Mouse (Mus musculus) kidney, embryonic 16.5 days (tissue): Measurements from ENCODE around the gene Slc39a10. TPM values are rescaled to one million over a fixed set of nuclear protein-coding genes. Genes with fewer than 3 reads are reported as not detected.
"Not testable (repeated sequence)": the region's sequence is repeated elsewhere in the genome, so short reads cannot be mapped to it uniquely, and the experiment has no call there.

Experiments
- ATAC-seq: fragments of 200-750 bp; cut with Nextera tagmentation; 2 replicates; pipeline ENCODE4 v1.8.0; 2017; ENCODE audit warnings: moderate TSS enrichment; ENCODE audit not compliant: low FRiP score, low TSS enrichment
- H3K27ac ChIP-seq: fragments of 300-500 bp; sonication (generic); 2 replicates; pipeline ENCODE4 v1.5.1; 2014; ENCODE audit warnings: low read length
- H3K27me3 ChIP-seq: fragments of 300-500 bp; sonication (generic); 2 replicates; pipeline ENCODE4 v1.6.1; 2014; ENCODE audit warnings: low read length, control low read depth, mixed read lengths; ENCODE audit not compliant: insufficient read depth
- H3K36me3 ChIP-seq: fragments of 300-500 bp; sonication (generic); 2 replicates; pipeline ENCODE4 v1.6.1; 2014; ENCODE audit warnings: low read length, control low read depth, mixed read lengths; ENCODE audit not compliant: insufficient read depth
- H3K4me1 ChIP-seq: fragments of 300-500 bp; sonication (generic); 2 replicates; pipeline ENCODE4 v1.6.1; 2014; ENCODE audit warnings: low read length, control low read depth, mixed read lengths; ENCODE audit not compliant: insufficient read depth
- H3K4me2 ChIP-seq: fragments of 300-500 bp; sonication (generic); replicated peaks from 2 replicates; pipeline ENCODE4 v1.6.1; 2014; ENCODE audit warnings: low read depth, low read length
- H3K4me3 ChIP-seq: fragments of 300-500 bp; sonication (generic); 2 replicates; pipeline ENCODE4 v1.5.1; 2014; ENCODE audit warnings: mild to moderate bottlenecking, low read length
- H3K9ac ChIP-seq: fragments of 300-500 bp; sonication (generic); replicated peaks from 2 replicates; pipeline ENCODE4 v1.6.1; 2014; ENCODE audit warnings: low read length
- H3K9me3 ChIP-seq: fragments of 300-500 bp; sonication (generic); 2 replicates; pipeline ENCODE4 v1.6.1; 2016; ENCODE audit warnings: low read length, control low read depth
- WGBS: fragments of 180-500 bp; shearing (Covaris S2); extraction: QIAGEN DNeasy Blood & Tissue Kit; methylation state at CpG from one replicate; pipeline ENCODE4 v1.1.7; 2014; 5-methylcytosine and 5-hydroxymethylcytosine counted together
- polyA plus RNA-seq: library from polyadenylated mRNA; unstranded; fragments of >200 nt; fragmentation: Nextera tagmentation; extraction: Ambion mirVana; gene quantifications from 2 replicates; pipeline ENCODE4 v1.2.1, GENCODE M21; 2015

Slc39a10 gene
- polyA plus RNA-seq, 1 experiment from 2014 or later, result 39.6 TPM

DNA sequence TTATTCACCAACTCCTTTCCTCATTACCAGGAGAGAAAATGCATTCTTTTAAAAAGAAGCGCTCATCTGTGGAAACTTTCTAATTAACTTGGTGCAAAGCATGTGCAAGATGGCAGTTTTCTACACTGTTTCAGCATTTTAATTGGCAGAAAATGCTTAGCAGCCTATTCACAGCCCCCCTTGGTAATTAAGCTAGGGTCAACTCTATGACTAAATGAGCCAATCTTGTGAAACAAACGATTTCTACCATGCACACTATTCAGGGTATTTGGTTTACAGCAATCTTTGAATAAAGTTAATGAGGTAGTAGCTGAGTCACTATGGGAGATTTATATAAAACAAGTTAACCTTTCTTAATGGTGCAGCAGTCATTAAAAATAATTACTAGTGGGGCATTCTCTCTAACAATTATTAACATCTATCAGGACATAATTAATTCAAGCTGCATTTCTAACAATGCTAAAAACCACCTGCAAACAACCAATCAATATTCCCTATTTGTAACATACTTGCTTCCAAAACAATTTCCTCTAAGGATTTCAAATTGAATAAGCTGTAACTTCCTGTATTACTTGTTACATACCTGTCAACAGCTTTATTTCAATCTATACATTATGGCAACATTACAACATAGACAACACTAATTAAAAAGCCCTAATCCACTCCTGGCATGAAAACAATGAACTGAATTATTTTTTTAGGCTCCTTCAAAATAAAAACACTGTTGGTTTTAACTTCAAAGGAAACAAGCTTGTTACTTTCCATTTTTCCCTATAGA is 62.4 kb downstream of the Slc39a10 start:
- Histone ChIP-seq H3K9ac (no peak overlapping the region), H3K27me3 (no peaks in the 10 kb centered on the region), H3K4me2 (no peak overlapping the region), H3K27ac (no peak overlapping the region), H3K36me3 (peaks cover 19% of the 10 kb centered on the region), H3K4me1 (no peaks in the 10 kb centered on the region), H3K4me3 (no peak overlapping the region), H3K9me3 (no peaks in the 10 kb centered on the region)
- ATAC-seq, result peak; percentile 85; the same call in 1 of the 2 replicates
- WGBS, result 47% methylated on average over 2 of the region's 2 CpGs

- H3K9me3 ChIP-seq, result no peaks in the 10 kb centered on the region
- H3K9ac ChIP-seq, result no peak overlapping the region
- no peak overlapping the region for H3K4me2 ChIP-seq
- no peak overlapping the region for H3K4me3 ChIP-seq
- H3K36me3 ChIP-seq, result peaks cover 32% of the 10 kb centered on the region
- no peaks in the 10 kb centered on the region for H3K4me1 ChIP-seq
- no peaks in the 10 kb centered on the region for H3K27me3 ChIP-seq
- 89% methylated on average over 4 of the region's 4 CpGs for WGBS
- no peak for ATAC-seq
- no peak overlapping the region for H3K27ac ChIP-seq
Observed at GRCm38 (mm10) chr1:46822256-46822972, 70.2 kb downstream of the Slc39a10 start.

DNA sequence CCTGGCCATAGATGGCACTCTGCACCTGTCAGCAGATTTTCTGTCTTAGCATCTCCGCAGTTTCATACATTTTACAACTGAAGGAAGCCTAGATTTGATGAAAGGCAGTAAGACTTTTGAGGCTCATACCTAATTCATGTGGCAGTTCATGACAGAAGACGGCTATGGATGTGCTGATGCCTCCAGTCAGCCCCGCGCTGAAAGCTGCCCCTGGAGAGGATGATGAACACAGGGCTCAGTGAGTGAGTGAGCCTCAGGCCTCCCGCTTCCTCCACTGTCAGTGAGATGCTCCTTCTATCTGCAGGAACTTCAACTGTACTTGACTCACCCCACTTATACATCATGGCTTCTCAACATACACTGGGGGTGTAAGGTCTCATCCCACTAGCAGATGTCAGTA is 74.7 kb downstream of the Slc39a10 start:
- Histone ChIP-seq H3K9me3 (no peaks in the 10 kb centered on the region), H3K9ac (no peak overlapping the region), H3K27ac (no peak overlapping the region), H3K4me2 (no peak overlapping the region), H3K27me3 (no peaks in the 10 kb centered on the region), H3K36me3 (peaks cover 21% of the 10 kb centered on the region), H3K4me3 (no peak overlapping the region), H3K4me1 (no peaks in the 10 kb centered on the region)
- no peak for ATAC-seq
- 96% methylated on average over 5 of the region's 5 CpGs for WGBS

GRCm38 (mm10) chr1:46808630-46809029 is 84.0 kb downstream of the Slc39a10 start:
- not testable (repeated sequence) for H3K27me3 ChIP-seq, H3K4me1 ChIP-seq, H3K4me3 ChIP-seq, H3K9me3 ChIP-seq, H3K4me2 ChIP-seq, ATAC-seq, H3K36me3 ChIP-seq, H3K27ac ChIP-seq, H3K9ac ChIP-seq
- WGBS, result 82% methylated on average over 4 of the region's 4 CpGs

DNA sequence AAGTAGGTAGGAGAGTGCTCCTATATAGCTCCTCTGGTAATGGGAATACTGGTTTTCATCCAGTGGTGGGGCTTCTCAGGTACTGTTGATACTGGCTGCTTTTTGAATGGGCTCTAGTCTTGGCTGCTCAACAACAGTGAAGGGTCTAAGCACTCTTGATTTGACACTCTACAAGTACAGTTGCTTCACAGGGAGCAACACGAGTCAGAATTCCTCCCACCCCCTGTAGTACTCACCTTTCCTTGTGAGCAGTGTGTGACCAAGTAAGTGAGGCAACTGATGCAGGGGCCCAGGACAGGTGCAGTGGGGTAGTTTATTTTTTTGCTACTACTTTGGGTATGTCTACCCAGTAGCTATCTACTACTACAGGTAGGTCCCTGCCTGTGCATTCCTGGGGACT is 87.6 kb downstream of the Slc39a10 start:
- Histone ChIP-seq H3K4me2 (no peak overlapping the region), H3K9ac (no peak overlapping the region), H3K4me3 (no peak overlapping the region), H3K27ac (no peak overlapping the region), H3K9me3 (no peaks in the 10 kb centered on the region), H3K4me1 (no peaks in the 10 kb centered on the region), H3K27me3 (no peaks in the 10 kb centered on the region), H3K36me3 (peaks cover under 1% of the 10 kb centered on the region; the same call in 1 of the 2 replicates)
- no peak for ATAC-seq
- 75% methylated on average over 1 of the region's 1 CpGs for WGBS

DNA sequence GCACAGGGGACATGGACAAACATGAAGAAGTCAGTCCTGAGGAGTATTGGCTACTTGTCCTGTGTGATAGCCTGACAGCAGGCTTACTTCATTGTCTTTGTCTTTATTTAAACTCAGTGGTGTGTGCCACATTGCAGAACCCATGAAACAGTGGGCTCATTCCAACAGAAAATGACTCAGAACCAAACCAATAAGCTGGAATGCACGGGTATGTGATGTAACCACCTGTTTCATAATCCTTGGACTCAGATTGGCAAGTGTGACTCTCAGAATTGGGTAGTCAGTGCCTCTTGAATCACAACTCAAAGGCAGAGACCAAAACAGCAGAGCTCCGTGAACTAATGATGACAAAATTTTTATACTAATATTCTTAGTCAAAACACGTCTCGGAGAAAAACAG is 110.4 kb downstream of the Slc39a10 start:
- H3K27ac ChIP-seq, H3K4me3 ChIP-seq, H3K9ac ChIP-seq, H3K36me3 ChIP-seq, H3K4me1 ChIP-seq, H3K27me3 ChIP-seq, H3K4me2 ChIP-seq, ATAC-seq, H3K9me3 ChIP-seq: not testable (repeated sequence)
- 86% methylated on average over 4 of the region's 4 CpGs for WGBS

- H3K9ac ChIP-seq, ATAC-seq, H3K27me3 ChIP-seq, H3K4me3 ChIP-seq, H3K4me1 ChIP-seq, H3K27ac ChIP-seq, H3K4me2 ChIP-seq, H3K9me3 ChIP-seq, H3K36me3 ChIP-seq: not testable (repeated sequence)
- WGBS, result 89% methylated on average over 7 of the region's 7 CpGs
Observed at GRCm38 (mm10) chr1:46770077-46770695, 122.5 kb downstream of the Slc39a10 start.

DNA sequence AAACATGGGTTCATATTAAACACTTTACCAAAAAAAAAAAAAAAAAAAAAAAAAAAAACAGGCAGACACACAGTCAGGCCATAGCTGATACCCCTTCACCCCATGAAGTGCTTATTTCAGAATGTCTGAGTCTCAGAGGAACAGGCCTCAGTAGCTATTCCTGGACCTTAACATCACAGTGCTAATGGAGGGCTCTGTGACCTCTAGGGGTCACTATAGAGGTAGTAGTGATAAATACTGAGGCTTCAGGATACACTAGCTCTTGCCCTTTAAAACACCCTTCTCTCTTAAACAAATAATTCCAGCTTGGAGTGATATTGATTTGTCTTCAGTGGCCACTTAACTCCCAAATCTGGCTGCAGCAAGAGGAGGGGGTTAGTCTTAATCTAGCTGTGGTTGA is 123.3 kb downstream of the Slc39a10 start:
- H3K9ac ChIP-seq, H3K27me3 ChIP-seq, H3K4me2 ChIP-seq, H3K4me3 ChIP-seq, H3K9me3 ChIP-seq, ATAC-seq, H3K4me1 ChIP-seq, H3K36me3 ChIP-seq, H3K27ac ChIP-seq: not testable (repeated sequence)

DNA sequence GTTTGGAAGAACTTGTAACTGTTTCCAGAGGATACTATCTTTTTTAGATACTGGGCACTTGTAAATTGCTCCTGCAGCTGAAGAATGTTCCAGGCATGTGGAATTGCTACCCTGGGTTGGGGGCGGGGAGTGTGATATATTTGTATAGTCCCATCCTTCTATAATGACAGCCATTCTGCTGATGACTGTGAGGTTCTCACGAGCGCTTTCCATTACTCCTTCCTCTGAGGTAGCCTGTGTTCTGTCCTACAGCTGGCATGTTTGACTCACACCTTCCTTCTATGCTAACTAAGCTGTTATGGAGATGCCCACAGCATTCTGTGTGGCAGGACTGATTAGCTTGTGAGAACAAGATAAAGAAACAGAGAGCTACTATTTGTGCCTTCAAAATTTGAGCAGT is 128.1 kb downstream of the Slc39a10 start:
- 79% methylated on average over 3 of the region's 3 CpGs for WGBS

More for the DNA sequence above, 128.1 kb downstream of the Slc39a10 start:
- not testable (repeated sequence) for H3K9ac ChIP-seq, H3K27ac ChIP-seq, H3K4me2 ChIP-seq, H3K9me3 ChIP-seq, H3K27me3 ChIP-seq, ATAC-seq, H3K4me1 ChIP-seq, H3K4me3 ChIP-seq, H3K36me3 ChIP-seq
